Mouse (Mus musculus): ENCODE measurements around the gene Bloc1s3. TPM values are rescaled to one million over a fixed set of nuclear protein-coding genes. Genes with fewer than 3 reads are reported as not detected.

Gene Bloc1s3
- polyA plus RNA-seq, 2 experiments: 1.2 to 6.2 TPM

- TF ChIP-seq POLR2A (IDR thresholded peaks at IDR 0.05; ENCODE audit: borderline replicate concordance, extremely low read depth, insufficient read depth, insufficient read length): no peak
Observed at GRCm38 (mm10) chr7:19469404-19469803, 38.8 kb downstream of the Bloc1s3 start.

DNA sequence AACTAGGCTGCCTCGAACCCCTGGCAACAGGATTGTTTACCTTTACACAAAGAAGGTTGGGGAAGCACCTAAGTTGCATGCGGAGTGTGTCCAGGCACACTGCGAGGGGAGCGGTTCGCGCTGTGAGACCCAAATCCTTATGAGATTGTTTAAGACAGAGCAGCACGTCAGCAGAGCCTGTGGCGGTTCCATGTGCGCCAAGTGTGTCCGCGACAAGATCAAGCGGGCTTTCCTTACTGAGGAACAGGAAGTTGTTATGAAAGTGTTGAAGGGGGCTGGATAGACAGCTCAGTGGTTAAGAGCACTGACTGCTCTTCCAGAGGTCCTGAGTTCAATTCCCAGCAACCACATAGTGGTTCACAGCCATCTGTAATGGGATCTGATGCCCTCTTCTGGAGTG is 39.9 kb downstream of the Bloc1s3 start:
- DNase-seq (ENCODE audit: low spot score): no peak
- Histone ChIP-seq H3K36me3 (ENCODE audit: control insufficient read depth, insufficient read depth, low read length) (no peaks in the 10 kb centered on the region), H3K9me3 (ENCODE audit: control insufficient read depth, low read length) (no peaks in the 10 kb centered on the region), H3K4me3 (replicated peaks; ENCODE audit: low read length) (no peak overlapping the region), H3K27ac (replicated peaks; ENCODE audit: low read depth, low read length) (no peak overlapping the region), H3K27me3 (ENCODE audit: control insufficient read depth, insufficient read depth, low read length) (peaks cover 32% of the 10 kb centered on the region), H3K9ac (ENCODE audit: low read depth, low read length, severe bottlenecking) (no peak overlapping the region), H3K4me2 (replicated peaks; ENCODE audit: low read depth, low read length, severe bottlenecking) (no peak overlapping the region), H3K4me1 (ENCODE audit: control insufficient read depth, insufficient read depth, low read length) (peaks cover 9% of the 10 kb centered on the region)
- 76% methylated on average over 12 of the region's 12 CpGs for WGBS
- TF ChIP-seq POLR2A (IDR thresholded peaks at IDR 0.05; ENCODE audit: borderline replicate concordance, extremely low read depth, insufficient read depth, insufficient read length): no peak
- no peak for ATAC-seq (ENCODE audit: low FRiP score, low read depth)

More at GRCm38 (mm10) chr7:19469404-19469803, 38.8 kb downstream of the Bloc1s3 start:
- no peaks in the 10 kb centered on the region for H3K9me3 ChIP-seq (ENCODE audit: control insufficient read depth, low read length)
- H3K27ac ChIP-seq (replicated peaks; ENCODE audit: low read depth, low read length): no peak overlapping the region
- no peak overlapping the region for H3K4me2 ChIP-seq (replicated peaks; ENCODE audit: low read depth, low read length, severe bottlenecking)
- ATAC-seq (ENCODE audit: low FRiP score, low read depth): no peak
- H3K4me1 ChIP-seq (ENCODE audit: control insufficient read depth, insufficient read depth, low read length): peaks cover 9% of the 10 kb centered on the region
- peaks cover 32% of the 10 kb centered on the region for H3K27me3 ChIP-seq (ENCODE audit: control insufficient read depth, insufficient read depth, low read length)
- 28% methylated on average over 23 of the region's 23 CpGs for WGBS
- no peak overlapping the region for H3K9ac ChIP-seq (ENCODE audit: low read depth, low read length, severe bottlenecking)
- H3K36me3 ChIP-seq (ENCODE audit: control insufficient read depth, insufficient read depth, low read length): no peaks in the 10 kb centered on the region
- no peak overlapping the region for H3K4me3 ChIP-seq (replicated peaks; ENCODE audit: low read length)
- no peak for DNase-seq (ENCODE audit: low spot score)

- no peak overlapping the region for H3K9ac ChIP-seq (ENCODE audit: low read depth, low read length, severe bottlenecking)
- peaks cover 9% of the 10 kb centered on the region; the same call in 1 of the 2 replicates for H3K4me1 ChIP-seq (ENCODE audit: control insufficient read depth, insufficient read depth, low read length)
- H3K4me3 ChIP-seq (replicated peaks; ENCODE audit: low read length): no peak overlapping the region
- no peaks in the 10 kb centered on the region for H3K36me3 ChIP-seq (ENCODE audit: control insufficient read depth, insufficient read depth, low read length)
- no peak overlapping the region for H3K27ac ChIP-seq (replicated peaks; ENCODE audit: low read depth, low read length)
- no peak for DNase-seq (ENCODE audit: low spot score)
- no peak overlapping the region for H3K4me2 ChIP-seq (replicated peaks; ENCODE audit: low read depth, low read length, severe bottlenecking)
- no peaks in the 10 kb centered on the region for H3K9me3 ChIP-seq (ENCODE audit: control insufficient read depth, low read length)
- ATAC-seq (ENCODE audit: low FRiP score, low read depth): no peak
- TF ChIP-seq POLR2A (IDR thresholded peaks at IDR 0.05; ENCODE audit: borderline replicate concordance, extremely low read depth, insufficient read depth, insufficient read length): no peak
- 36% methylated on average over 6 of the region's 6 CpGs for WGBS
- peaks cover 32% of the 10 kb centered on the region for H3K27me3 ChIP-seq (ENCODE audit: control insufficient read depth, insufficient read depth, low read length)
Observed at GRCm38 (mm10) chr7:19467638-19468037, 40.5 kb downstream of the Bloc1s3 start.

GRCm38 (mm10) chr7:19466602-19467145 is 41.5 kb downstream of the Bloc1s3 start:
- H3K4me1 ChIP-seq (ENCODE audit: control insufficient read depth, insufficient read depth, low read length): peaks cover 9% of the 10 kb centered on the region; the same call in 1 of the 2 replicates
- no peak overlapping the region for H3K9ac ChIP-seq (ENCODE audit: low read depth, low read length, severe bottlenecking)
- ATAC-seq (ENCODE audit: low FRiP score, low read depth) (no peak), DNase-seq (ENCODE audit: low spot score) (no peak)
- H3K9me3 ChIP-seq (ENCODE audit: control insufficient read depth, low read length): no peaks in the 10 kb centered on the region
- H3K36me3 ChIP-seq (ENCODE audit: control insufficient read depth, insufficient read depth, low read length): no peaks in the 10 kb centered on the region
- no peak for TF ChIP-seq POLR2A (IDR thresholded peaks at IDR 0.05; ENCODE audit: borderline replicate concordance, extremely low read depth, insufficient read depth, insufficient read length)
- no peak overlapping the region for H3K27ac ChIP-seq (replicated peaks; ENCODE audit: low read depth, low read length)
- WGBS: 71% methylated on average over 5 of the region's 5 CpGs
- H3K4me2 ChIP-seq (replicated peaks; ENCODE audit: low read depth, low read length, severe bottlenecking): no peak overlapping the region
- no peak overlapping the region for H3K4me3 ChIP-seq (replicated peaks; ENCODE audit: low read length)
- peaks cover 22% of the 10 kb centered on the region for H3K27me3 ChIP-seq (ENCODE audit: control insufficient read depth, insufficient read depth, low read length)

- peak overlapping the region; percentile 73 for H3K27ac ChIP-seq (replicated peaks; ENCODE audit: low read depth, low read length)
- peak overlapping the region; percentile 40 for H3K9ac ChIP-seq (ENCODE audit: low read depth, low read length, severe bottlenecking)
- 7% methylated on average over 22 of the region's 22 CpGs for WGBS
- ATAC-seq (ENCODE audit: low FRiP score, low read depth) (peak; percentile 60), DNase-seq (ENCODE audit: low spot score) (peak; percentile 52)
- peak overlapping the region; percentile 2; the same call in 1 of the 2 replicates for H3K4me3 ChIP-seq (replicated peaks; ENCODE audit: low read length)
- H3K4me1 ChIP-seq (ENCODE audit: control insufficient read depth, insufficient read depth, low read length): peaks cover 9% of the 10 kb centered on the region; the same call in 1 of the 2 replicates
- no peaks in the 10 kb centered on the region for H3K36me3 ChIP-seq (ENCODE audit: control insufficient read depth, insufficient read depth, low read length)
- no peak for TF ChIP-seq POLR2A (IDR thresholded peaks at IDR 0.05; ENCODE audit: borderline replicate concordance, extremely low read depth, insufficient read depth, insufficient read length)
- no peaks in the 10 kb centered on the region for H3K9me3 ChIP-seq (ENCODE audit: control insufficient read depth, low read length)
- H3K4me2 ChIP-seq (replicated peaks; ENCODE audit: low read depth, low read length, severe bottlenecking): peak overlapping the region; percentile 38
- H3K27me3 ChIP-seq (ENCODE audit: control insufficient read depth, insufficient read depth, low read length): peaks cover 7% of the 10 kb centered on the region
Observed at GRCm38 (mm10) chr7:19464367-19465307, 43.5 kb downstream of the Bloc1s3 start.
